Mouse (Mus musculus) brown adipose tissue, adult 24 weeks (tissue): ENCODE data around the gene Nrip2. TPM values are rescaled to one million over a fixed set of nuclear protein-coding genes. Genes with fewer than 3 reads are reported as not detected.

Source experiments
- H3K27ac ChIP-seq: fragments of 200-500 bp; replicated peaks from 2 replicates; pipeline ENCODE4 v1.5.1; 2012; ENCODE audit warnings: low read depth, mild to moderate bottlenecking, low read length
- H3K4me1 ChIP-seq: fragments of 200-500 bp; 2 replicates; pipeline ENCODE4 v1.6.1; 2012; ENCODE audit warnings: low read length, mixed read lengths; ENCODE audit not compliant: control insufficient read depth, insufficient read depth, insufficient read length
- H3K4me3 ChIP-seq: fragments of 200-500 bp; 2 replicates; pipeline ENCODE4 v1.5.1; 2012; ENCODE audit warnings: low read depth, mild to moderate bottlenecking, low read length, moderate library complexity; ENCODE audit not compliant: insufficient read depth
- polyA plus RNA-seq: library from polyadenylated mRNA; stranded (reverse); fragments of >200 nt; gene quantifications from 2 replicates; pipeline ENCODE4 v1.2.4, GENCODE M21; 2012; ENCODE audit not compliant: missing spikeins, insufficient read depth, insufficient read length

Nrip2 gene
- polyA plus RNA-seq, 1 experiment, result 1.1 TPM

GRCm38 (mm10) chr6:128421036-128421435 is 21.9 kb downstream of the Nrip2 start:
- Histone ChIP-seq H3K27ac (no peak overlapping the region), H3K4me1 (0 out of 2 replicates have a peak, but pooled peaks cover 2% of the 10 kb centered on the region), H3K4me3 (no peak overlapping the region)

- no peak overlapping the region for H3K4me3 ChIP-seq
- 0 out of 2 replicates have a peak, but pooled peaks cover 2% of the 10 kb centered on the region for H3K4me1 ChIP-seq
- H3K27ac ChIP-seq, result no peak overlapping the region
These were observed 22.4 kb downstream of the Nrip2 start for GRCm38 (mm10) chr6:128421480-128421879.

GRCm38 (mm10) chr6:128423496-128424268 is 24.6 kb downstream of the Nrip2 start:
- no peak overlapping the region for H3K27ac ChIP-seq
- H3K4me1 ChIP-seq, result 0 out of 2 replicates have a peak, but pooled peaks cover 2% of the 10 kb centered on the region
- H3K4me3 ChIP-seq, result peak overlapping the region; percentile 70

DNA sequence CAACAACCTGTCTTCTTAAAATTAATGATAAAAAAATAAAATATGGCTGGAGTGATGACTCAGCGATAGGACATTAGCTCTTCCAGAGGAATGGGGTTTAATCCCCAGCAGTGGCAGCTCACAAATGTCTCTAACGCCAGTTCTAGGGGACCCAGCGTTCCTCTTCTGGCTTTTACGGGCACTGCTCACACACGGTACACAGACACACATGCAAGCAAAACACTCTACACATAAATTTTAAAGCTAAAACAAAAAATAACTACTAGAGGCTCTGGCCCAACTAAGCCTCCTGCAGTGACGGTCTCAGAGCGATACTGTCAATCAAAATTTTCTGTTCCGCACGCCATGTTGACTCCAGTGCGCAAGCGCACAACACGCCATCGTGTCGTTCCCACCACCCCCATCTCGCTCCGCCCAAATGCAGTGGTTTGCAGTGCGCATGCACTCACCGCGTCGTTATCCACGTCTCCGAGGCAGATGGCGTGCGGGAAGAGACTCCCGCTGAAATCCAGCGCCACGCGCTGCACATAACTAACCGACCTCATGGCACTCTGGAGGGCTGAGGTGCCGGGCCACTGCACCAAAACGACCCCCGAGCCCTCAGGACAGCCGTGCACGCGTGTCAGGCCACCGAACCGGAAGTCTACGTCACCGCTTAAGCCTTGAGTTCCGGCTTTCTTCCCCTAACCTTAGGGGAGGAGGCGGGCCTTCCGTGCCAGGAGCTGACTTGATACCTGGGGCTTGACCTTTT is 25.3 kb downstream of the Nrip2 start, which contains the start of gene Itfg2:
Gene Itfg2 (minus strand): TSS at position 663 of the 751 bp plus-strand sequence.
- Histone ChIP-seq H3K4me1 (0 out of 2 replicates have a peak, but pooled peaks cover 2% of the 10 kb centered on the region), H3K27ac (peak within 1 kb of the TSS; percentile 99), H3K4me3 (peak within 1 kb of the TSS; percentile 81)

- H3K4me3 ChIP-seq, result peak overlapping the region; percentile 81
- H3K27ac ChIP-seq, result peak overlapping the region; percentile 99; the same call in 1 of the 2 replicates
- H3K4me1 ChIP-seq, result 0 out of 2 replicates have a peak, but pooled peaks cover 2% of the 10 kb centered on the region
These were observed 25.9 kb downstream of the Nrip2 start for GRCm38 (mm10) chr6:128425046-128425445.

- Histone ChIP-seq H3K27ac (no peak overlapping the region), H3K4me3 (no peak overlapping the region), H3K4me1 (peaks cover 4% of the 10 kb centered on the region; the same call in 1 of the 2 replicates)
These were observed 28.5 kb downstream of the Nrip2 start for GRCm38 (mm10) chr6:128427571-128427970.

DNA sequence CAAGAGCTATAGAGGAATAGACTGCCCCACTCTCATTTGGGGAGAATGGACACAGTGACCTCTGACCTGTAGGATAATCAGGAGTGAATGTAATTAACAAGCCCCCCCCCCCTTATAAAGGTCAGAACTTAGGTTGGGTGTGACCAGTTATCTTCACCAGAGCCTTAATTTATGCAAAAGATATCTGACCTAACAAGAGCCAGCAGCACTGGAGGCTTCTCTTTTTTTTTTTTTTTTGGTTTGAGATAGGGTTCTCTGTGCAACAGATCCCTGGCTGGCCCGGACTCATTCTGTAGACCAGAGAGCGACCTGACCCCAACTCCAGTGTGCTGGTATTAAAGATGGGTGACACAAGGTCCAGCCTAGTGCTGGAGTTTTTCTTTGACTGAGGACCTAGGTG is 30.2 kb downstream of the Nrip2 start:
- H3K4me3 ChIP-seq, result no peak overlapping the region
- H3K4me1 ChIP-seq, result peaks cover 8% of the 10 kb centered on the region
- H3K27ac ChIP-seq, result no peak overlapping the region

- H3K4me1 ChIP-seq, result peaks cover 8% of the 10 kb centered on the region
- H3K27ac ChIP-seq, result no peak overlapping the region
- no peak overlapping the region for H3K4me3 ChIP-seq
These were observed 30.7 kb downstream of the Nrip2 start for GRCm38 (mm10) chr6:128429826-128430225.

DNA sequence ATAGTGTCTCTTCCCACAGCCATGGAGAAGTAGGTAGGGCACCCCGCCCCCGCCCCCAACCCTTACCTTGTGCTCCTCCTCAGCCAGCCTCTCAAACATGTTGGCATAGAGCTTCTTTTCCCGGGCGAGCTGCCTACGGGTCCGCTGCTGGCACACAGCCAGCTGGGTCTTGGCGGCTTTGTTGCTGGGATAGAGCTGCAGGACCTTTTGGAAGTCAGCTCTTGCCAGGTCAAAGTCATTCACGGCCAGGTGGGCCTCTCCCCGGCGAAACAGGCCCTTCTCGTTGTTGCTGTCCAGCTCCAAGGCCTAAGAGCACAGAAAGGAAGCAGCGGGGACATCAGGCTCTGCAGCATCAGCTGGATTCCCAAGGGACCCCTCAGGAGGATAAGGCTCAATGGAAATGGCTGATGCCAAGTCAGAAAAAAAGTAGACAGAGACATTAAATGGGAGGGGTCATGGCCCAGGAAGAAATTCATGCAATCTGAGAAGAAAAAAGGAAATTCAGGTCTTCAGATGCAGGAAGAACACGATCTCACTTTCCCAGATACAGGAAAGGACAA is 33.3 kb downstream of the Nrip2 start:
- Histone ChIP-seq H3K4me3 (no peak overlapping the region), H3K4me1 (peaks cover 17% of the 10 kb centered on the region), H3K27ac (no peak overlapping the region)

GRCm38 (mm10) chr6:128433566-128433965 is 34.5 kb downstream of the Nrip2 start:
- peaks cover 17% of the 10 kb centered on the region for H3K4me1 ChIP-seq
- no peak overlapping the region for H3K4me3 ChIP-seq
- H3K27ac ChIP-seq, result no peak overlapping the region

- H3K4me3 ChIP-seq, result no peak overlapping the region
- peaks cover 20% of the 10 kb centered on the region for H3K4me1 ChIP-seq
- no peak overlapping the region; the same call in 1 of the 2 replicates for H3K27ac ChIP-seq
These were observed 36.4 kb downstream of the Nrip2 start for GRCm38 (mm10) chr6:128435474-128435873.

- Histone ChIP-seq H3K27ac (no peak overlapping the region), H3K4me1 (peaks cover 20% of the 10 kb centered on the region), H3K4me3 (no peak overlapping the region)
These were observed 37.4 kb downstream of the Nrip2 start for GRCm38 (mm10) chr6:128436356-128437005.

DNA sequence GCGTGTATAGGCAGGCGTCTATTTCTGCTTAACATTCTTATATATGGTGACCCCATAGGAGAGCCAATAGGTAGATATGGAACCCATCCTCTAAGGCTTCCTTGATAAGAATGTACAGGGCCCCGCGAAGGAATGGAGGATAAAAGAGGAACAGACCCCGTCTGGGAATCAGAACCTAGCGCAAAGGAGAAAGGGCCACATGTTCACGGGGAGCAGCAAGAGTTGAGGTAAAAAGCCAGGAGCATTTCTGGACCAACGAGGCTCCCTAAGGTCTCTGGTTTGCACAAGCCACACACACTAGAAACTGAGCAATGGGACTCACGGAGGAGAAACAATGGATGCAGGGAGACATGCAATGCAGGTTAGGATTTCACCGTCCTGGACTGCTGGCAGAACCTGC is 38.2 kb downstream of the Nrip2 start:
- H3K4me1 ChIP-seq, result peaks cover 20% of the 10 kb centered on the region
- H3K4me3 ChIP-seq, result peak overlapping the region; percentile 97
- H3K27ac ChIP-seq, result no peak overlapping the region

DNA sequence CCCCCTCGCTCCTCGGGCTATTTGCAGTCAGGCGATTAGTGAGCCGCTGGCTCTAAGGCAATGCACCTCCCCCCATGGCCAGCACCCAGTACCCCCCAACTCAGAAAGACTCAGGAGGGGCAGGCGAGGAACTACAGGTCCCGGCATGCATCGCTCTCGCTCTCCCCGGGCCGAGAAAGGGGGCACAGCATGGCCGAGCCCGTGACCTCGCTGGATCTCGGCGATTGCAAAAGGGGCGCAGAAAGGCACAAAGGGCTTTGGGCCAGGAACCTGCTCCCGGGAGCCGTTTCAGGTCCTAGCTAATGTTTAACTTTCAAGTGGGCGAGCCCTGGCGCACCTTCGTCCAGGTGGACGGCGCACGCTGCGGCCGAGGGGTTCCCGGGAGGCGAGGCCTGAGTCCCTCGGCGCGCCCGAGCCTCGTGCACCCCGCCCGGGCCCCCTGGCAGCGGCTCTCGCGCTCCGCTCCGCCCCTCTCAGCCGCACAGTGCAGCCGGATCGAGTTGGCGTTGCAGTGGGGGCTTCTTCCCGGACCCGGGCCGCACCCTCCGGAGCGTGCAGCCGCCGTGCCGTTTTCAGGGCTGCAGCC is 38.7 kb downstream of the Nrip2 start:
- peak overlapping the region; percentile 97 for H3K4me3 ChIP-seq
- H3K27ac ChIP-seq, result peak overlapping the region; percentile 55
- H3K4me1 ChIP-seq, result peaks cover 16% of the 10 kb centered on the region
